ENCODE assay signal across 15 mouse cellular contexts in the genomic region with DNA sequence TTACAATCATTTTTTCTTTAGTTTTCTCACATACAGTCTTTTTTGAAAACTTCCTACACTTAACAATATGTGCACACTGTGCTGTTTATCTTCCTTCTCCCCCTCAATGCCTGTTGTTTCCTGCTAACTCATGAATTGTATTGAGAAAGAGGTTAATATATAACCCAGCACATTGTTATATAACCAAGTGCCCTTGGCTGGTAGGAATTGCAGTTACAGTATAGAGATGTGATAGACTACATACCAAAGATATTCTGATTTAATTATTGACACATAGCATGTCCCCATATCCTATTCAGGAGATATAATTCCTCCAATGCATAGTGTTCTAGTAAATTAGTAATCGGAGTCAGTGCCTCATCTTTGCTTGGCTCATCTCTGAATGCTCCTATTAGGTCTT.
"Had no signal": no experiment of that assay in that cellular context is flagged by ENCODE, and none has a peak within 500 bp of the region (broad histone marks: within the 10 kb centered on the region; RNA-seq: fewer than 3 reads in every experiment).

No protein-coding gene starts in this region.

- DNase-seq: lung, adult 18-20 months; lung, embryonic 14.5 days; lung, postnatal 10 days; lung, postnatal 4 days; midbrain, embryonic 14.5 days; right cerebral cortex, postnatal 14 days; thymus, adult 2 months; thymus, postnatal 25 days; thymus, postnatal 4 days had no signal

- H3K4me2 ChIP-seq: lung, embryonic 14.5 days; midbrain, embryonic 12.5 days; neural tube, embryonic 13.5 days; neural tube, embryonic 15.5 days had no signal

- H3K4me3 ChIP-seq: midbrain, embryonic 10.5 days; midbrain, embryonic 12.5 days; myocyte; neural tube, embryonic 13.5 days; neural tube, embryonic 15.5 days had no signal

- H3K4me1 ChIP-seq: midbrain, embryonic 10.5 days; midbrain, embryonic 12.5 days; neural tube, embryonic 13.5 days; neural tube, embryonic 15.5 days had no signal

- H3K9me3 ChIP-seq: midbrain, embryonic 10.5 days; midbrain, embryonic 12.5 days; neural tube, embryonic 13.5 days; neural tube, embryonic 15.5 days had no signal

- ATAC-seq: midbrain, embryonic 16.5 days had no signal

- H3K9ac ChIP-seq: lung, embryonic 14.5 days; midbrain, embryonic 12.5 days; neural tube, embryonic 13.5 days; neural tube, embryonic 15.5 days had no signal

- H3K36me3 ChIP-seq: midbrain, embryonic 10.5 days; midbrain, embryonic 12.5 days; neural tube, embryonic 13.5 days; neural tube, embryonic 15.5 days had no signal

- H3K27me3 ChIP-seq: midbrain, embryonic 12.5 days; neural tube, embryonic 13.5 days; neural tube, embryonic 15.5 days had no signal

- H3K27ac ChIP-seq: midbrain, embryonic 10.5 days; midbrain, embryonic 12.5 days; neural tube, embryonic 13.5 days; neural tube, embryonic 15.5 days had no signal
